Mouse (Mus musculus) heart, postnatal 0 days (tissue): ENCODE data around the gene Cby1.

Experiments
- CTCF ChIP-seq: IDR thresholded peaks from 2 replicates; pipeline ENCODE4 v1.5.1; 2016; ENCODE audit warnings: antibody characterized with exemption, control low read depth, low read depth
- EP300 ChIP-seq: IDR thresholded peaks from 2 replicates; pipeline ENCODE4 v1.6.1; 2016; ENCODE audit warnings: antibody characterized with exemption, low read depth

DNA sequence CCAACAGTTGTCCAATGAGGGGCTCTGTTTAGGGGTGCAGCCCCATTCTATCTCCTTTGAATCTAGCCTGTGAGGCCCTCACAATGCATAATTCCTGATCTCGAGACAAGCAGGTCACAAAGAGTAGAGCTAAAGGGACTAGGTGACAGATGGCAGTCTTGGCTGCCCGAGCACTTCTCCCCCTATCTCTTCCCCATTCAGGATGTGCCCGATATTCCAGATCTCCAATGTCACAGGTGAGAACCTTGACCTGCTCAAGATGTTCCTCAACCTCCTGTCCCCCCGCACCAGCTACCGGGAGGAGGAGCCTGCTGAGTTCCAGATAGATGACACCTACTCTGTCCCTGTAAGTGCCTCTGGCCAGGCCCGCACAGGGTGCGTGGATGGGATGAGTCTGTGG is 56.6 kb downstream of the Cby1 start:
- TF ChIP-seq CTCF, result no peak
- TF ChIP-seq EP300, result no peak
